Mouse (Mus musculus) limb, embryonic 11.5 days (tissue): ENCODE results near the gene Zfp839. TPM values are rescaled to one million over a fixed set of nuclear protein-coding genes. Genes with fewer than 3 reads are reported as not detected.
"Not testable (repeated sequence)": the region's sequence is repeated elsewhere in the genome, so short reads cannot be mapped to it uniquely, and the experiment has no call there.

Experiments
- ATAC-seq: fragments of 200-750 bp; cut with Nextera tagmentation; 2 replicates; pipeline ENCODE4 v1.8.0; 2017; ENCODE audit warnings: low read depth; ENCODE audit not compliant: insufficient number of reproducible peaks, low FRiP score, low TSS enrichment
- DNase-seq: peaks from one replicate; pipeline ENCODE4 v3.0.0-alpha.2; 2015; ENCODE audit warnings: low spot score
- H3K27ac ChIP-seq: fragments of 300-500 bp; sonication (generic); replicated peaks from 2 replicates; pipeline ENCODE4 v1.5.1; 2014; ENCODE audit warnings: low read depth, mild to moderate bottlenecking, low read length
- H3K27me3 ChIP-seq: fragments of 300-500 bp; sonication (generic); 2 replicates; pipeline ENCODE4 v1.6.1; 2014; ENCODE audit warnings: mild to moderate bottlenecking, low read length, mixed read lengths; ENCODE audit not compliant: control insufficient read depth, insufficient read depth
- H3K36me3 ChIP-seq: fragments of 300-500 bp; sonication (generic); 2 replicates; pipeline ENCODE4 v1.6.1; 2014; ENCODE audit warnings: mild to moderate bottlenecking, low read length, moderate library complexity, mixed read lengths; ENCODE audit not compliant: control insufficient read depth, insufficient read depth
- H3K4me1 ChIP-seq: fragments of 300-500 bp; sonication (generic); 2 replicates; pipeline ENCODE4 v1.6.1; 2014; ENCODE audit warnings: low read length, mixed read lengths; ENCODE audit not compliant: control insufficient read depth, insufficient read depth
- H3K4me2 ChIP-seq: fragments of 300-500 bp; sonication (generic); 2 replicates; pipeline ENCODE4 v1.6.1; 2014; ENCODE audit warnings: low read depth, mild to moderate bottlenecking, moderate library complexity; ENCODE audit not compliant: severe bottlenecking
- H3K4me3 ChIP-seq: fragments of 300-500 bp; sonication (generic); 2 replicates; pipeline ENCODE4 v1.5.1; 2014; ENCODE audit warnings: low read depth, low read length
- H3K9ac ChIP-seq: fragments of 300-500 bp; sonication (generic); 2 replicates; pipeline ENCODE4 v1.6.1; 2014; ENCODE audit warnings: mild to moderate bottlenecking, low read length
- H3K9me3 ChIP-seq: fragments of 300-500 bp; sonication (generic); 2 replicates; pipeline ENCODE4 v1.6.1; 2016; ENCODE audit warnings: low read length; ENCODE audit not compliant: control insufficient read depth
- WGBS: fragments of 180-500 bp; shearing (Covaris S2); extraction: QIAGEN DNeasy Blood & Tissue Kit; methylation state at CpG from one replicate; pipeline ENCODE4 v1.1.7; 2014; 5-methylcytosine and 5-hydroxymethylcytosine counted together
- polyA plus RNA-seq: library from polyadenylated mRNA; unstranded; fragments of >200 nt; fragmentation: Nextera tagmentation; extraction: Ambion mirVana; gene quantifications from 2 replicates; pipeline ENCODE4 v1.2.1, GENCODE M21; 2014

Zfp839 gene
- polyA plus RNA-seq, 1 experiment from 2014 or later, result 4.3 TPM

DNA sequence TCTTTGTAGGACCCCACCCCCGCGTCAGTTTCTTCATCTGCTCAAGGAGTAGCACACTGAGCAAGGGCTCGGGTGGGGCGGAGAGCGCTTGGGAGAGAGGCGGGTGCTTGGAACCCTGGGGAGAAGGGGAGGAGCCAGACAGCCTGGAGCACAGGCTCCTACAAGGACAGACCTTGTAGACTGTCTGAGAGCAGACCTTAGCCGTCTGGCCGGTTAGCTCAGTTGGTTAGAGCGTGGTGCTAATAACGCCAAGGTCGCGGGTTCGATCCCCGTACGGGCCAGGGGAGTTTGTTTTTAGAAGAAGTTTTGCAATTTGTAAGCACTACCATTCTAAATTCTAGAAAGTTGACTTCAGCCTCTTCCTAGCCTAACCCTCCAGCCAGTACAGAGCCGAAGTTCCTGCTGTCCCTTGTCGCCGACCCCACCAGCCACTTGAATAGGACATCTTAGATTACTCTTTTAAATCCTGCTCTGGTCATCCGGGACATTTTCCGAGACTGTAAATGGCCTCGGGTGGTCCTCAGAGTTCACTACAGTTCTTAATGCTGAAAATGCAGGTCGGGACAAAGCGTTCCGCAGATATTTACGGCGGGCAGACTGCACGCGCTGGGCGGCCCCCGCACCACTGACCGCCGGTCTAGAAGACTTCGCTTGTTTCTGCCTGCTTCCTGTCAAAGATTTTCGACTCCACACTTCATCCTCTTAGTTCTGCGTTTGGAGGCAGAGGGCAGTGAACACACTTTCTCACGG is 4.7 kb upstream of the Zfp839 start:
- H3K9me3 ChIP-seq, result no peaks in the 10 kb centered on the region
- DNase-seq, result peak; percentile 97

DNA sequence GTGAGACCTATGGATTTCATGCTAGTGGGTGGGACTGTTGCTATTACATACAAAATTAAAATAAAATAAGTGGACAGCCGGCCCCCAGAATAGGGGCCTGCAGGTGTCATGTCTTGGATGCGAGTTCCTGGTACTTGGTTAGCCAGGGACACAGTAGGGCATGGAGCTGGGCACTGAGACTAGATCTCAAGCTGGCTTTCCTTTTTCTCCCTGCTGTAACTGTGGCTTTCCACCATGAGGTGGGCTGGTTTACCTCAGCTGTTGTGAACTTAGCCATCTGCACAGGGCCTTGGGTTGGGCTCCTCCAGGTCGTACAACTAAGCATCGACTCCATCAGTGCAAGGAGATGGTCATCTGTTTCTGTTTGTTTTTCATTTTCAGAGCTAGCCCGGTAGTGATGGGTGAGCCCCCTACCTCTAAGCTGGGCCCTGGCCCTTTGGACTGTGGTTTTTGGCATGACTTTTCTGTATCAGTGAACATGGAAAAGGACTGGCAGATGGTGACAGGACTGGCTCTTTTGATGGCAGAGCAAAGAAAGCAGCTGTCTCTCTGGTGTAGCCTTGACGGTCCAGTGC is 3.8 kb upstream of the Zfp839 start:
- peak overlapping the region; percentile 66 for H3K4me2 ChIP-seq
- 71% methylated on average over 6 of the region's 6 CpGs for WGBS
- H3K4me3 ChIP-seq, result no peak overlapping the region; the same call in 1 of the 2 replicates
- no peak overlapping the region for H3K27ac ChIP-seq
- DNase-seq (no peak), ATAC-seq (no peak)
- peaks cover 4% of the 10 kb centered on the region; the same call in 1 of the 2 replicates for H3K4me1 ChIP-seq
- no peak overlapping the region for H3K9ac ChIP-seq
- no peaks in the 10 kb centered on the region for H3K36me3 ChIP-seq
- peaks cover 17% of the 10 kb centered on the region; the same call in 1 of the 2 replicates for H3K27me3 ChIP-seq
- H3K9me3 ChIP-seq, result no peaks in the 10 kb centered on the region

More for the DNA sequence above, 4.7 kb upstream of the Zfp839 start:
- peak overlapping the region; percentile 45; the same call in 1 of the 2 replicates for H3K9ac ChIP-seq
- H3K27ac ChIP-seq, result no peak overlapping the region
- H3K4me1 ChIP-seq, result no peaks in the 10 kb centered on the region; the same call in 1 of the 2 replicates
- H3K36me3 ChIP-seq, result no peaks in the 10 kb centered on the region
- peak overlapping the region; percentile 66 for H3K4me2 ChIP-seq
- WGBS, result under 1% methylated on average over 36 of the region's 36 CpGs
- ATAC-seq, result peak; percentile 62
- H3K4me3 ChIP-seq, result peak overlapping the region; percentile 31
- H3K27me3 ChIP-seq, result peaks cover 17% of the 10 kb centered on the region; the same call in 1 of the 2 replicates

DNA sequence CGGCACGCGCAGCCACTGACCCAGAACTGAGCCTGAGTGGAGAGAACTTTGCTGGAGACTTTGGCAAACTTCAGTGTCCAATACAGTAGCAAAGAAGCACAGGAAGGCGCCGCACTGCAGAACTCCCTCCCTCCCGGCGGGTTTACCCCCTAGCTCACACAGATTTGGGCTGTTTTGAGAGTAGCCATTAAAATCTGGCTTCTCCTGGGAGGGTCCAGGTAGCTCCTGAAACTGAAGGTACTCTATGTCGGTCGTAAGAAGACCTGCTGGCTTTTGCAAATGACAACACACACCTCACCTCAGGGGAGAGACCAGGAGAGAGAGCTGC is 840 bp downstream of the Zfp839 start:
- 15% methylated on average over 9 of the region's 9 CpGs for WGBS
- H3K27me3 ChIP-seq, result peaks cover 5% of the 10 kb centered on the region; the same call in 1 of the 2 replicates

DNA sequence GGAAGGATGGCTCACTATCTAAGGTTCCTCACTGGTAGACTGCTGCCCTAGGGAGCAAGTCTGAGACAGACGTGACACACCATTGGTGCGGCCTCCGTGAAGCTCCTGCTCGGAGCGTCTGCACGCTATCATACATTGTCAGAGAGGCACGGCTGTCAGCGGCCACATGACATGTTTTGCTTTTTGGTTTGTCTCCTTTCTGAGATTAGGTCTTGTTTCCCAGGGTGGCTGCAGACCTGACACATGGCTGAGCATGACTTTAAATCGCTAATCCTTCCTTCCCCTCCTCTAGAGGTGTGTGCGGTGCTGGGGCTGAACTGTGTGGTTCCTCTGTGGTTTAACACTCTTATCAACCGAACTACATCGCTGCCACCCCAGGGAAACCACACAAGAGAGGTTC is 1.4 kb downstream of the Zfp839 start:
- 0 out of 2 replicates have a peak overlapping the region, but pooled peaks have one; percentile 79 for H3K4me3 ChIP-seq
- no peaks in the 10 kb centered on the region for H3K9me3 ChIP-seq
- H3K27me3 ChIP-seq, result no peaks in the 10 kb centered on the region
- no peaks in the 10 kb centered on the region; the same call in 1 of the 2 replicates for H3K36me3 ChIP-seq
- 88% methylated on average over 12 of the region's 12 CpGs for WGBS
- DNase-seq (no peak), ATAC-seq (no peak)
- no peak overlapping the region for H3K27ac ChIP-seq
- no peak overlapping the region for H3K9ac ChIP-seq
- peak overlapping the region; percentile 51 for H3K4me2 ChIP-seq
- H3K4me1 ChIP-seq, result 0 out of 2 replicates have a peak, but pooled peaks cover 4% of the 10 kb centered on the region

More for the DNA sequence above, 840 bp downstream of the Zfp839 start:
- Histone ChIP-seq H3K36me3 (no peaks in the 10 kb centered on the region; the same call in 1 of the 2 replicates), H3K9me3 (no peaks in the 10 kb centered on the region), H3K27ac (peak overlapping the region; percentile 43; the same call in 1 of the 2 replicates), H3K4me2 (peak overlapping the region; percentile 51), H3K9ac (peak overlapping the region; percentile 91; the same call in 1 of the 2 replicates), H3K4me1 (0 out of 2 replicates have a peak, but pooled peaks cover 4% of the 10 kb centered on the region), H3K4me3 (peak overlapping the region; percentile 79)
- DNase-seq (no peak), ATAC-seq (no peak; the same call in 1 of the 2 replicates)

DNA sequence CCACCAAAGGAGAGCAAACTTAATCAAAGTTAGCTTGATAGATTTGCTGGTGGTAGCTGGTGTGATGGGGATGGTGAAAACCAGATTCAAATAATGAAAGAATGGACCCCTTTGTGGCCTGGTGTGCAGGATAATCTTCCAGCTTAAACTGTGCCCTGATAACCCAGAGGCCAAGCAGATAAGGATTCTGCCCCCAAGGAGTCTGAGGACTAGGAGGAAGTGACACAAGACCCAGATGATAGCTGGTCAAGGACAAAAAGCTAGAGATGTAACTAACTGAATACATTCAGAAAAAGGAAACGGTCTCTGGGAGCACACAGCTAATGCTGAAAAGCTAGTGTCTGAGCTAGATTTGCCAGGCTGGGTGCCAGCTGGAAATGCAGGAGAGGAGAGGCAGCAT is 1.9 kb downstream of the Zfp839 start:
- Histone ChIP-seq H3K4me2 (no peak overlapping the region), H3K9me3 (no peaks in the 10 kb centered on the region), H3K4me3 (no peak overlapping the region), H3K27ac (no peak overlapping the region), H3K27me3 (no peaks in the 10 kb centered on the region), H3K9ac (no peak overlapping the region), H3K4me1 (0 out of 2 replicates have a peak, but pooled peaks cover 4% of the 10 kb centered on the region), H3K36me3 (no peaks in the 10 kb centered on the region; the same call in 1 of the 2 replicates)
- 94% methylated on average over 1 of the region's 1 CpGs for WGBS
- DNase-seq (no peak), ATAC-seq (no peak)

DNA sequence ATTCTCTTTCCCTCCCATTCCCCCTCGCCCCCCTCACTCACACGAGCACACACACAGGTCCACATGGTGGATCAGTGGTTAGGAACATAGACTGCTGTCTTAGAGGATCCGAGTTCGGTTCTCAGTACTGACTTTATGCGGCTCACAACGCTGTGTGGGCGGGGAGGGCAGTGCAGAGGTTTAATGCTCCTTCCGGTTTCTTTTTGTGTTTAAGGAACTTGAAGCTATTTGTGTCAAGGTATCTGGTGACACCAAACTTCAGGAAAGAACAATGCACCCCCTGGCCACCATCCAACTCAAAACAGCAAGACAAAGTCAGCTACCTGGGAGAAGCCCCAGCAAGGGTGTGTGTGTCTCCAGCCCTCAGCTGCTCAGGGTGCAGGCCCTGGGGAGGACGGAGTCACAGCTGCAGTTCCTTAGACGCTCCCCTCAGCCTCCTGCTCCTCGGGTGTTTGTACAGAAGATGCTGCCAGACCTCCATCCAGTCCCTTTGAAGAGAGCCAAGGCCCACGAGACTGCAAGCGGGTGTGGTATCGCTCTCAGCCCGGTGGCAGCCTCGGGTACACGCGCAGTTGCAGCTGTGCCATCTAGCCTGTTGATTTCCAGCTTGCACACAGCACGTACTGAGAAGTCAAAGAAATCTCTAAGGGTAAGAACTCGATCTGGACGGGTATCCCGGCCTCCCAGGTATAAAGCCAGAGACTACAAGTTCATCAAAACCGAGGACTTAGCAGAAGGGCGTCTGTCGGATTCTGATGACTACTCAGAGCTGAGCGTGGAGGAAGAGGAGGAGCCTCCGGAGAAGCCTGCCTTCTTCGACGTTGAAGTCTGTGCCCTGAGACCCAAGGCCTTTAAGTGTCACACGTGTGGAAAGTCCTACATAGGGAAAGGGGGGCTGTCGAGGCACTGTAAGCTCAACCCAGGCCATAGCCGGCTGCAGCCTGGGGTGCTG is 5.0 kb downstream of the Zfp839 start:
- Histone ChIP-seq H3K9me3 (no peaks in the 10 kb centered on the region), H3K4me1 (0 out of 2 replicates have a peak, but pooled peaks cover 4% of the 10 kb centered on the region), H3K4me2 (no peak overlapping the region), H3K4me3 (no peak overlapping the region), H3K36me3 (no peaks in the 10 kb centered on the region; the same call in 1 of the 2 replicates), H3K27ac (no peak overlapping the region), H3K9ac (no peak overlapping the region), H3K27me3 (no peaks in the 10 kb centered on the region)
- DNase-seq (no peak), ATAC-seq (no peak)
- WGBS, result 89% methylated on average over 32 of the region's 32 CpGs

DNA sequence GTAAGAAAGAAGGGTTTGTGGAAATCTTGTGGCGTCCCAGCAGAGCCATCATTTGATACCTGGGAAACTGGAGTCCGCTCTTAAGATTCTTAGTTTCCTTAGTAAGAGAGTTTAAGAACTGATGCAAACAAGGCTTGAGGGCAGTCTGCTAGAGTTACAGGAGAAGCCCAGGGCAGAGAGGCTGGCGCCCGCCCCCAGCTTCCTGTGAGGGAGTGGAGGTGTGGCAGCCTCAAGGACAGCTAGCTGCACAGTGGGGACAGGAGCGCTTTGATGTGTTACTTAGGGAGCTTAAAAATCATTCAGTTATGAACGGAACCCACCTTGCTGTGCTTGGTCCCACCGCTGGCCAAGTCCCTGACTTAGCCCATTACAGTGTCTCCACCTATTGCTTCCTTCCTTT is 7.1 kb downstream of the Zfp839 start:
- no peak overlapping the region for H3K27ac ChIP-seq
- DNase-seq (no peak), ATAC-seq (no peak)
- no peaks in the 10 kb centered on the region for H3K27me3 ChIP-seq
- no peaks in the 10 kb centered on the region for H3K9me3 ChIP-seq
- no peak overlapping the region for H3K4me2 ChIP-seq
- no peaks in the 10 kb centered on the region for H3K4me1 ChIP-seq
- WGBS, result 81% methylated on average over 7 of the region's 7 CpGs
- peaks cover 2% of the 10 kb centered on the region; the same call in 1 of the 2 replicates for H3K36me3 ChIP-seq
- H3K4me3 ChIP-seq, result no peak overlapping the region
- peak overlapping the region; percentile 1; the same call in 1 of the 2 replicates for H3K9ac ChIP-seq

DNA sequence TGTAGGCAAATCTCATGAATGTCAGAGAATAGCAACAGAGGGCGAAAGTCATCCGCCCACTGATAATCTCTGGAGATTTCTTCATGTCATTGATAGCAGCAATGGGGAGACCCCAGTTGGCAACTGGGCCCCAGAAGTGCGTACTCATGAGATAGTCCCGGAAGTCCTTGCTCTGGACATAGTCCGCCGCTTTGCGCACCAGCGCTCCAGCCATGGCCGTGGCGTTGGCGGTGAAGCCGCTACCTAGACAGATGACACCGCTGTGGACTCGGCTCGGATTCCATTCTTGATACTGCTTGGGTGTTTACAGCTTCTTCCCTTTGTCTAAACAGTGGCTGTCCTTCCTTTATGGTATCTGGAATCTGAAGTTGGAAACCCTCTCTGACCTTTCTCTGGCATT is 8.6 kb downstream of the Zfp839 start:
- H3K4me2 ChIP-seq, DNase-seq, H3K9ac ChIP-seq, H3K27me3 ChIP-seq, H3K27ac ChIP-seq, H3K4me1 ChIP-seq, H3K36me3 ChIP-seq, H3K9me3 ChIP-seq, ATAC-seq, H3K4me3 ChIP-seq: not testable (repeated sequence)
- WGBS, result 91% methylated on average over 15 of the region's 15 CpGs
